Mouse (Mus musculus) MEL (cell line): ENCODE measurements at regions not wholly inside any gene's neighbourhood (a gene's known extent, or its start where the extent isn't known, plus 50 kb on each side); places are given as distances from the start of the nearest gene placed in this dataset.

Experiments used
- DNase-seq: peaks from one replicate; pipeline ENCODE4 v3.0.0; 2011; ENCODE audit warnings: low read depth, low spot score
- H3K27ac ChIP-seq: 2 replicates; pipeline ENCODE4 v1.5.1; 2012; ENCODE audit warnings: low read depth, mild to moderate bottlenecking, control low read depth, low read length, moderate library complexity; ENCODE audit not compliant: control insufficient read depth
- H3K27me3 ChIP-seq, 2 experiments: fragments of 150-350 bp in 1 of 2; sonication (generic) in 1 of 2; 2 replicates each; pipeline ENCODE4 v1.6.1; 2012; ENCODE audit warnings: low read length in 2 of 2, mild to moderate bottlenecking in 2 of 2, improper control_type of control experiment in 1 of 2, moderate library complexity in 1 of 2; ENCODE audit not compliant: insufficient read depth in 2 of 2, control insufficient read depth in 1 of 2
- H3K36me3 ChIP-seq, 2 experiments: 2 replicates each; pipeline ENCODE4 v1.6.1; 2012 to 2014; ENCODE audit warnings: low read length in 2 of 2, improper control_type of control experiment in 1 of 2, inconsistent platforms in 1 of 2, mild to moderate bottlenecking in 1 of 2; ENCODE audit not compliant: insufficient read depth in 2 of 2, control insufficient read depth in 1 of 2
- H3K4me1 ChIP-seq, 2 experiments: fragments of 150-350 bp in 1 of 2; sonication (generic) in 1 of 2; 2 replicates each; pipeline ENCODE4 v1.6.1; 2012; ENCODE audit warnings: low read length in 2 of 2, improper control_type of control experiment in 1 of 2, mild to moderate bottlenecking in 1 of 2; ENCODE audit not compliant: insufficient read depth in 2 of 2, control insufficient read depth in 1 of 2
- H3K4me3 ChIP-seq, 2 experiments: fragments of 150-350 bp in 1 of 2; sonication (generic) in 1 of 2; 2 replicates each; pipeline ENCODE4 v1.5.1; 2012; ENCODE audit warnings: low read depth in 2 of 2, low read length in 2 of 2, mild to moderate bottlenecking in 2 of 2, moderate library complexity in 2 of 2, control low read depth in 1 of 2, improper control_type of control experiment in 1 of 2; ENCODE audit not compliant: control insufficient read depth in 1 of 2, insufficient read depth in 1 of 2
- H3K79me2 ChIP-seq: 2 replicates; pipeline ENCODE4 v1.6.1; 2012; ENCODE audit warnings: mild to moderate bottlenecking, low read length, moderate library complexity; ENCODE audit not compliant: control insufficient read depth, poor library complexity, insufficient read depth
- H3K9ac ChIP-seq: 2 replicates; pipeline ENCODE4 v1.6.1; 2012; ENCODE audit warnings: low read depth, mild to moderate bottlenecking, control low read depth, low read length, moderate library complexity; ENCODE audit not compliant: control insufficient read depth, poor library complexity, severe bottlenecking
- H3K9me3 ChIP-seq: fragments of 150-350 bp; sonication (generic); replicated peaks from 2 replicates; pipeline ENCODE4 v1.6.1; 2012; ENCODE audit warnings: mild to moderate bottlenecking, low read length, improper control_type of control experiment, moderate library complexity; ENCODE audit not compliant: insufficient read depth
- E2F4 ChIP-seq: IDR thresholded peaks from 2 replicates; pipeline ENCODE4 v1.6.1; 2011; ENCODE audit warnings: low read depth, low read length, improper control_type of control experiment, borderline replicate concordance
- ELF1 ChIP-seq: IDR thresholded peaks from 2 replicates; pipeline ENCODE4 v1.6.1; 2014; ENCODE audit warnings: low read depth, mild to moderate bottlenecking, inconsistent platforms, low read length, improper control_type of control experiment, moderate library complexity
- EP300 ChIP-seq, 2 experiments: IDR thresholded peaks; 2 replicates each; pipeline ENCODE4 v1.6.1; 2011; ENCODE audit warnings: improper control_type of control experiment in 2 of 2, low read length in 2 of 2, low read depth in 1 of 2, mild to moderate bottlenecking in 1 of 2
- ETS1 ChIP-seq: IDR thresholded peaks from 2 replicates; pipeline ENCODE4 v1.6.1; 2012; ENCODE audit warnings: low read depth, mild to moderate bottlenecking, inconsistent platforms, low read length, improper control_type of control experiment, moderate library complexity
- GABPA ChIP-seq: IDR thresholded peaks from 2 replicates; pipeline ENCODE4 v1.6.1; 2012; ENCODE audit warnings: low read depth, mild to moderate bottlenecking, inconsistent platforms, low read length, improper control_type of control experiment, moderate library complexity
- GATA1 ChIP-seq: IDR thresholded peaks from 2 replicates; pipeline ENCODE4 v1.6.1; 2011; ENCODE audit warnings: low read depth, low read length, improper control_type of control experiment
- HCFC1 ChIP-seq: IDR thresholded peaks from 2 replicates; pipeline ENCODE4 v1.6.1; 2012; ENCODE audit warnings: low read depth, mild to moderate bottlenecking, inconsistent platforms, low read length, improper control_type of control experiment, moderate library complexity
- JUND ChIP-seq: IDR thresholded peaks from 2 replicates; pipeline ENCODE4 v1.6.1; 2011; ENCODE audit warnings: low read depth, mild to moderate bottlenecking, improper control_type of control experiment, low read length
- KAT2A ChIP-seq: conservative IDR thresholded peaks from 2 replicates; pipeline ENCODE4 v1.6.1; 2012; ENCODE audit warnings: low read depth, low read length, improper control_type of control experiment, inconsistent platforms
- MAFK ChIP-seq: IDR thresholded peaks from 2 replicates; pipeline ENCODE4 v1.6.1; 2011; ENCODE audit warnings: low read depth, mild to moderate bottlenecking, low read length, improper control_type of control experiment, borderline replicate concordance
- MAX ChIP-seq: IDR thresholded peaks from 2 replicates; pipeline ENCODE4 v1.6.1; 2011; ENCODE audit warnings: low read length, improper control_type of control experiment
- MEF2A ChIP-seq: IDR thresholded peaks from 2 replicates; pipeline ENCODE4 v1.6.1; 2014; ENCODE audit warnings: low read depth, mild to moderate bottlenecking, inconsistent platforms, low read length, improper control_type of control experiment; ENCODE audit not compliant: poor library complexity, insufficient replicate concordance, severe bottlenecking; ENCODE audit errors: extremely low read depth
- NELFE ChIP-seq: IDR thresholded peaks from 2 replicates; pipeline ENCODE4 v1.6.1; 2011; ENCODE audit warnings: low read depth, low read length, improper control_type of control experiment
- POLR2AphosphoS2 ChIP-seq: IDR thresholded peaks from 2 replicates; pipeline ENCODE4 v1.6.1; 2011; ENCODE audit warnings: low read length, improper control_type of control experiment
- POLR2AphosphoS5 ChIP-seq: IDR thresholded peaks from 2 replicates; pipeline ENCODE4 v1.6.1; 2012; ENCODE audit warnings: low read depth, borderline replicate concordance, mild to moderate bottlenecking, inconsistent platforms, low read length, moderate library complexity, mixed read lengths
- RAD21 ChIP-seq: IDR thresholded peaks from 2 replicates; pipeline ENCODE4 v1.6.1; 2011; ENCODE audit warnings: mild to moderate bottlenecking, low read depth, low read length, improper control_type of control experiment
- SMC3 ChIP-seq: IDR thresholded peaks from 2 replicates; pipeline ENCODE4 v1.6.1; 2011; ENCODE audit warnings: low read depth, low read length, improper control_type of control experiment
- TAL1 ChIP-seq: IDR thresholded peaks from 2 replicates; pipeline ENCODE4 v1.6.1; 2012; ENCODE audit warnings: mild to moderate bottlenecking, inconsistent platforms, low read length, moderate library complexity, mixed read lengths
- TCF12 ChIP-seq: IDR thresholded peaks from 2 replicates; pipeline ENCODE4 v1.6.1; 2014; ENCODE audit warnings: low read depth, mild to moderate bottlenecking, inconsistent platforms, low read length, improper control_type of control experiment, moderate library complexity
- USF1 ChIP-seq: IDR thresholded peaks from 2 replicates; pipeline ENCODE4 v1.6.1; 2014; ENCODE audit warnings: low read depth, mild to moderate bottlenecking, inconsistent platforms, low read length, improper control_type of control experiment, moderate library complexity
- USF2 ChIP-seq, 2 experiments: IDR thresholded peaks; 2 replicates each; pipeline ENCODE4 v1.6.1; 2011 to 2012; ENCODE audit warnings: improper control_type of control experiment in 2 of 2, low read length in 2 of 2, borderline replicate concordance in 1 of 2, inconsistent platforms in 1 of 2, low read depth in 1 of 2, mild to moderate bottlenecking in 1 of 2; ENCODE audit not compliant: insufficient read depth in 1 of 2
- ZC3H11A ChIP-seq: IDR thresholded peaks from 2 replicates; pipeline ENCODE4 v1.6.1; 2012; ENCODE audit warnings: low read depth, mild to moderate bottlenecking, inconsistent platforms, low read length, improper control_type of control experiment
- ZMIZ1 ChIP-seq: IDR thresholded peaks from 2 replicates; pipeline ENCODE4 v1.6.1; 2012; ENCODE audit warnings: low read depth, mild to moderate bottlenecking, inconsistent platforms, low read length, improper control_type of control experiment, moderate library complexity

- no peak overlapping the region for H3K27ac ChIP-seq
- no peaks in the 10 kb centered on the region for H3K79me2 ChIP-seq
- no peaks in the 10 kb centered on the region for H3K4me1 ChIP-seq
- H3K4me3 ChIP-seq = no peak overlapping the region
- H3K27me3 ChIP-seq = no peaks in the 10 kb centered on the region
- H3K36me3 ChIP-seq = no peaks in the 10 kb centered on the region
- no peak for DNase-seq
- H3K9me3 ChIP-seq = no peaks in the 10 kb centered on the region
- no peak overlapping the region for H3K9ac ChIP-seq
- TF ChIP-seq RAD21 = no peak
- no peak for TF ChIP-seq ETS1
- TF ChIP-seq USF2 (IDR thresholded peaks at IDR 0.05; ENCODE audit: borderline replicate concordance in 1 of 2, insufficient read depth in 1 of 2, low read depth in 1 of 2, low read length in 2 of 2) = no peak
- no peak for TF ChIP-seq ELF1
- no peak for TF ChIP-seq TCF12
- no peak for TF ChIP-seq GABPA
- no peak for TF ChIP-seq POLR2AphosphoS2
- no peak for TF ChIP-seq TAL1
- no peak for TF ChIP-seq ZMIZ1
- no peak for TF ChIP-seq MAFK
- TF ChIP-seq HCFC1 = no peak
- TF ChIP-seq MAX = no peak
- no peak for TF ChIP-seq EP300 (IDR thresholded peaks at IDR 0.05; ENCODE audit: low read depth in 1 of 2, low read length in 2 of 2)
- no peak for TF ChIP-seq ZC3H11A
- TF ChIP-seq GATA1 = no peak
- no peak for TF ChIP-seq MEF2A
- no peak for TF ChIP-seq E2F4
- no peak for TF ChIP-seq SMC3
- no peak for TF ChIP-seq POLR2AphosphoS5
- no peak for TF ChIP-seq KAT2A
Measured at GRCm38 (mm10) chr14:16181822-16182221, 67.3 kb upstream of the Ngly1 start.

- Histone ChIP-seq H3K79me2 (no peaks in the 10 kb centered on the region), H3K36me3 (no peaks in the 10 kb centered on the region), H3K4me3 (no peak overlapping the region), H3K27ac (no peak overlapping the region), H3K9me3 (no peaks in the 10 kb centered on the region)
- TF ChIP-seq JUND = no peak
- TF ChIP-seq EP300 (IDR thresholded peaks at IDR 0.05; ENCODE audit: low read depth in 1 of 2, low read length in 2 of 2) = peak in 1 of 2 experiments; percentile 33; a peak in 1 of 4 replicates
- peak; percentile 22; the same call in 1 of the 2 replicates for TF ChIP-seq TAL1
- TF ChIP-seq USF1 = no peak
- 0 out of 2 replicates have a peak, but pooled peaks have one; percentile 34 for TF ChIP-seq GATA1
- no peak for TF ChIP-seq NELFE
- TF ChIP-seq, all 39 proteins: peak for 3
- no peaks in the 10 kb centered on the region for H3K4me1 ChIP-seq
- H3K27me3 ChIP-seq = no peaks in the 10 kb centered on the region
- peak; percentile 54 for DNase-seq
- no peak overlapping the region for H3K9ac ChIP-seq
Measured at GRCm38 (mm10) chr14:16185246-16185645, 63.8 kb upstream of the Ngly1 start.
